Comparison of ENCODE assay signal across 29 mouse cellular contexts in genomic region chr7:133990930-133991329, GRCm38 (mm10).
DNase-seq lines count a peak whose midpoint lies in the region; ATAC-seq lines count a peak whose summit lies in the region.
"Had no signal": no experiment of that assay in that cellular context is flagged by ENCODE, and none has a peak within 500 bp of the region (broad histone marks: within the 10 kb centered on the region; RNA-seq: fewer than 3 reads in every experiment).

No protein-coding gene starts in this region.

- peak; percentile 21 for DNase-seq in heart, adult 8-10 months (ENCODE audit: low spot score)
- no peak for DNase-seq in heart, postnatal 4 days
- no peak for DNase-seq in heart, postnatal 14 days
- peak; percentile 16 to 27 for DNase-seq in heart, postnatal 10 days
- DNase-seq in left cerebral cortex, adult 9 months (ENCODE audit: low spot score in 2 of 2): no peak
- DNase-seq: adrenal gland, adult 2 months; adrenal gland, postnatal 14 days; cerebellum, adult 11 months; cerebellum, adult 2 months; cerebellum, adult 9-11 months; cerebellum, postnatal 25 days; embryo, embryonic 11 days; gastrocnemius, postnatal 10 days; gastrocnemius, postnatal 36 days; kidney, adult 11 months; kidney, adult 8-10 months had no signal

- intact Hi-C loops in heart, postnatal 14 days (cut with DNase I): no loop called here
- intact Hi-C loops in heart, postnatal 10 days (cut with DNase I): no loop called here

- no peak overlapping the region for H3K4me2 ChIP-seq in heart, embryonic 12.5 days
- H3K4me2 ChIP-seq in heart, embryonic 15.5 days: no peak overlapping the region
- H3K4me2 ChIP-seq: embryonic facial prominence, embryonic 13.5 days; forebrain, embryonic 13.5 days; hindbrain, embryonic 13.5 days; intestine, embryonic 15.5 days; kidney, embryonic 15.5 days had no signal

- H3K27me3 ChIP-seq in heart, embryonic 12.5 days (replicated peaks): no peaks in the 10 kb centered on the region
- H3K27me3 ChIP-seq in heart, embryonic 15.5 days: no peaks in the 10 kb centered on the region
- H3K27me3 ChIP-seq: embryonic facial prominence, embryonic 13.5 days; forebrain, embryonic 13.5 days; hindbrain, embryonic 13.5 days; intestine, embryonic 15.5 days; kidney, embryonic 15.5 days had no signal

- ATAC-seq in heart, embryonic 12.5 days (ENCODE audit: insufficient number of reproducible peaks, low FRiP score): 0 out of 2 replicates have a peak, but pooled peaks have one; percentile 29
- ATAC-seq in heart, embryonic 15.5 days (replicated peaks; ENCODE audit: insufficient number of reproducible peaks, insufficient read depth, low FRiP score, low read depth): 0 out of 2 replicates have a peak, but pooled peaks have one; percentile 43
- ATAC-seq: CD4-positive, CD25-positive, alpha-beta regulatory T cell, adult 4 months; forebrain, embryonic 13.5 days; forebrain, embryonic 16.5 days; hindbrain, embryonic 16.5 days; intestine, embryonic 15.5 days had no signal

- H3K9me3 ChIP-seq in heart, embryonic 12.5 days (replicated peaks): no peaks in the 10 kb centered on the region
- H3K9me3 ChIP-seq in heart, embryonic 15.5 days (replicated peaks): no peaks in the 10 kb centered on the region
- H3K9me3 ChIP-seq: embryonic facial prominence, embryonic 10.5 days; embryonic facial prominence, embryonic 13.5 days; forebrain, embryonic 13.5 days; hindbrain, embryonic 10.5 days; hindbrain, embryonic 13.5 days; intestine, embryonic 15.5 days; kidney, embryonic 15.5 days had no signal

- H3K4me3 ChIP-seq in heart, embryonic 12.5 days: no peak overlapping the region
- no peak overlapping the region for H3K4me3 ChIP-seq in heart, embryonic 15.5 days
- H3K4me3 ChIP-seq: embryonic facial prominence, embryonic 10.5 days; embryonic facial prominence, embryonic 13.5 days; erythroblast, embryonic 14.5 days; forebrain, embryonic 13.5 days; hindbrain, embryonic 10.5 days; hindbrain, embryonic 13.5 days; intestine, embryonic 15.5 days; kidney, embryonic 15.5 days had no signal

- peaks cover 31% of the 10 kb centered on the region for H3K4me1 ChIP-seq in heart, embryonic 12.5 days (replicated peaks)
- H3K4me1 ChIP-seq in heart, embryonic 15.5 days (replicated peaks): peaks cover 21% of the 10 kb centered on the region
- H3K4me1 ChIP-seq: embryonic facial prominence, embryonic 10.5 days; embryonic facial prominence, embryonic 13.5 days; forebrain, embryonic 13.5 days; hindbrain, embryonic 10.5 days; hindbrain, embryonic 13.5 days; intestine, embryonic 15.5 days; kidney, embryonic 15.5 days had no signal

- no peaks in the 10 kb centered on the region; the same call in 1 of the 2 replicates for H3K36me3 ChIP-seq in heart, embryonic 12.5 days
- no peaks in the 10 kb centered on the region for H3K36me3 ChIP-seq in heart, embryonic 15.5 days
- H3K36me3 ChIP-seq: embryonic facial prominence, embryonic 10.5 days; embryonic facial prominence, embryonic 13.5 days; hindbrain, embryonic 10.5 days; hindbrain, embryonic 13.5 days; intestine, embryonic 15.5 days; kidney, embryonic 15.5 days had no signal

- no peak overlapping the region for H3K9ac ChIP-seq in heart, embryonic 12.5 days
- H3K9ac ChIP-seq in heart, embryonic 15.5 days: no peak overlapping the region
- H3K9ac ChIP-seq: embryonic facial prominence, embryonic 13.5 days; forebrain, embryonic 13.5 days; hindbrain, embryonic 13.5 days; intestine, embryonic 15.5 days; kidney, embryonic 15.5 days had no signal

- H3K27ac ChIP-seq in heart, embryonic 12.5 days (ENCODE audit: poor library complexity, severe bottlenecking): peak overlapping the region; percentile 75
- peak overlapping the region; percentile 72 for H3K27ac ChIP-seq in heart, embryonic 15.5 days
- H3K27ac ChIP-seq: embryonic facial prominence, embryonic 10.5 days; embryonic facial prominence, embryonic 13.5 days; forebrain, embryonic 13.5 days; hindbrain, embryonic 10.5 days; hindbrain, embryonic 13.5 days; intestine, embryonic 15.5 days; kidney, embryonic 15.5 days had no signal

Comparison
In these comparisons a context has a peak if more than half of its experiments do, and no peak if none do; other contexts are left out.
1. DNase-seq: peak in heart, adult 8-10 months (single experiment) and heart, postnatal 10 days (2 of 2); none in heart, postnatal 4 days (single experiment), heart, postnatal 14 days (0 of 2) and left cerebral cortex, adult 9 months (0 of 2).